Mouse (Mus musculus) brain, embryonic 14.5 days (tissue): ENCODE measurements around the gene Gm10337.

Experiments
- CTCF ChIP-seq: fragments of 200-500 bp; IDR thresholded peaks from 2 replicates; pipeline ENCODE4 v1.5.1; 2012; ENCODE audit warnings: inconsistent platforms, mild to moderate bottlenecking, moderate library complexity, borderline replicate concordance; ENCODE audit not compliant: insufficient read depth, insufficient read length; ENCODE audit errors: extremely low read depth
- POLR2A ChIP-seq: fragments of 200-500 bp; IDR thresholded peaks from 2 replicates; pipeline ENCODE4 v1.6.1; 2012; ENCODE audit warnings: mild to moderate bottlenecking, inconsistent platforms, borderline replicate concordance; ENCODE audit not compliant: poor library complexity, insufficient read depth, insufficient read length, severe bottlenecking; ENCODE audit errors: extremely low read depth

DNA sequence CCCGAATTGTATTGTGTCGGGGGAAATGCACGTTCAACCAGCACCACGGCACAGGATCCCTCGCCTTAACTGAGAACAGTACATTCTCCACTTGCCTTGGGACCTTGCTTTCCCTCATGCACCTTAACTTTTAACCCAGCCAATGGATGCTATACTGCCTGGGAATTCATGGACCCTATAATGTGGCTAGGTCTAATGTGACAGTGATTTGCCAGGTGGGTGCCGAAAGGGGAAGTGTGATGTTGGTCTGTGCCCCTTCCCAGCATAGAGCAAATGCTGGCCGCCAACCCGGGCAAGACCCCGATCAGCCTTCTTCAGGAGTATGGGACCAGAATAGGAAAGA is 15.3 kb downstream of the Gm10337 start:
- TF ChIP-seq POLR2A, result no peak
- TF ChIP-seq CTCF, result no peak
